Mouse (Mus musculus) left cerebral cortex, adult 11 months (tissue): Measurements from ENCODE around the gene Kansl1.

Experiments used
- DNase-seq: peaks from one replicate; pipeline ENCODE4 v3.0.0; 2022; ENCODE audit warnings: low spot score

Kansl1 gene

GRCm38 (mm10) chr11:104363823-104364600 is 104.6 kb downstream of the Kansl1 start:
- DNase-seq, result no peak

GRCm38 (mm10) chr11:104362704-104363103 is 106.0 kb downstream of the Kansl1 start:
- DNase-seq, result no peak

- no peak for DNase-seq
Observed at GRCm38 (mm10) chr11:104361790-104362189, 106.9 kb downstream of the Kansl1 start.

GRCm38 (mm10) chr11:104346931-104347330 is 121.7 kb downstream of the Kansl1 start:
- DNase-seq, result no peak

- DNase-seq, result no peak
Observed at GRCm38 (mm10) chr11:104334946-104335345, 133.7 kb downstream of the Kansl1 start.

- no peak for DNase-seq
Observed at GRCm38 (mm10) chr11:104334115-104334514, 134.5 kb downstream of the Kansl1 start.

GRCm38 (mm10) chr11:104332105-104332504 is 136.6 kb downstream of the Kansl1 start:
- no peak for DNase-seq

GRCm38 (mm10) chr11:104331208-104331607 is 137.5 kb downstream of the Kansl1 start:
- no peak for DNase-seq

- no peak for DNase-seq
Observed at GRCm38 (mm10) chr11:104330151-104330550, 138.5 kb downstream of the Kansl1 start.

GRCm38 (mm10) chr11:104329185-104329926 is 139.3 kb downstream of the Kansl1 start:
- DNase-seq, result no peak

GRCm38 (mm10) chr11:104327946-104328345 is 140.7 kb downstream of the Kansl1 start:
- no peak for DNase-seq

- DNase-seq, result no peak
Observed at GRCm38 (mm10) chr11:104327462-104327861, 141.2 kb downstream of the Kansl1 start.

- no peak for DNase-seq
Observed at GRCm38 (mm10) chr11:104322142-104322541, 146.5 kb downstream of the Kansl1 start.

GRCm38 (mm10) chr11:104320511-104320910 is 148.2 kb downstream of the Kansl1 start:
- DNase-seq, result no peak

- DNase-seq, result no peak
Observed at GRCm38 (mm10) chr11:104318940-104319781, 149.5 kb downstream of the Kansl1 start.

- no peak for DNase-seq
Observed at GRCm38 (mm10) chr11:104317631-104318030, 151.0 kb downstream of the Kansl1 start.

GRCm38 (mm10) chr11:104316685-104317400 is 151.8 kb downstream of the Kansl1 start:
- no peak for DNase-seq

- no peak for DNase-seq
Observed at GRCm38 (mm10) chr11:104315703-104316102, 153.0 kb downstream of the Kansl1 start.

- DNase-seq, result no peak
Observed at GRCm38 (mm10) chr11:104311643-104312042, 157.0 kb downstream of the Kansl1 start.

- no peak for DNase-seq
Observed at GRCm38 (mm10) chr11:104310226-104310887, 158.3 kb downstream of the Kansl1 start.
